Mouse (Mus musculus) cerebellum, adult 11-12 months (tissue): ENCODE results near the gene Klf3.
"Not testable (repeated sequence)": the region's sequence is repeated elsewhere in the genome, so short reads cannot be mapped to it uniquely, and the experiment has no call there.

Experiments
- DNase-seq: peaks from one replicate; pipeline ENCODE4 v3.0.0; 2022

Gene Klf3

GRCm38 (mm10) chr5:64881559-64881958 is 78.4 kb downstream of the Klf3 start:
- DNase-seq, result not testable (repeated sequence)

- not testable (repeated sequence) for DNase-seq
These were observed 78.8 kb downstream of the Klf3 start for GRCm38 (mm10) chr5:64881976-64882375.
